Mouse (Mus musculus) stomach, embryonic 16.5 days (tissue): ENCODE results near the gene Spata18. TPM values are rescaled to one million over a fixed set of nuclear protein-coding genes. Genes with fewer than 3 reads are reported as not detected.

Experiments used
- ATAC-seq: fragments of 200-750 bp; cut with Nextera tagmentation; 2 replicates; pipeline ENCODE4 v1.8.0; 2017; ENCODE audit warnings: moderate number of reproducible peaks, moderate TSS enrichment; ENCODE audit not compliant: insufficient read depth, low FRiP score
- H3K27ac ChIP-seq: fragments of 300-500 bp; sonication (generic); 2 replicates; pipeline ENCODE4 v1.5.1; 2014; ENCODE audit warnings: low read length
- H3K27me3 ChIP-seq: fragments of 300-500 bp; sonication (generic); 2 replicates; pipeline ENCODE4 v1.6.1; 2014; ENCODE audit warnings: low read length, control low read depth, mixed read lengths; ENCODE audit not compliant: control insufficient read depth, insufficient read depth
- H3K36me3 ChIP-seq: fragments of 300-500 bp; sonication (generic); 2 replicates; pipeline ENCODE4 v1.6.1; 2014; ENCODE audit warnings: low read length; ENCODE audit not compliant: control insufficient read depth, insufficient read depth
- H3K4me1 ChIP-seq: fragments of 300-500 bp; sonication (generic); 2 replicates; pipeline ENCODE4 v1.6.1; 2014; ENCODE audit warnings: low read length, control low read depth, mixed read lengths; ENCODE audit not compliant: control insufficient read depth, insufficient read depth
- H3K4me2 ChIP-seq: fragments of 300-500 bp; sonication (generic); 2 replicates; pipeline ENCODE4 v1.6.1; 2014; ENCODE audit warnings: low read depth, low read length, mixed read lengths
- H3K4me3 ChIP-seq: fragments of 300-500 bp; sonication (generic); replicated peaks from 2 replicates; pipeline ENCODE4 v1.5.1; 2014; ENCODE audit warnings: mild to moderate bottlenecking, low read length
- H3K9ac ChIP-seq: fragments of 300-500 bp; sonication (generic); 2 replicates; pipeline ENCODE4 v1.6.1; 2014; ENCODE audit warnings: low read length
- H3K9me3 ChIP-seq: fragments of 300-500 bp; sonication (generic); replicated peaks from 2 replicates; pipeline ENCODE4 v1.6.1; 2016; ENCODE audit warnings: low read length, control low read depth; ENCODE audit not compliant: control insufficient read depth
- WGBS: fragments of 180-500 bp; shearing (Covaris S2); extraction: QIAGEN DNeasy Blood & Tissue Kit; methylation state at CpG from one replicate; pipeline ENCODE4 v1.1.7; 2014; 5-methylcytosine and 5-hydroxymethylcytosine counted together
- polyA plus RNA-seq: library from polyadenylated mRNA; unstranded; fragments of >200 nt; fragmentation: Nextera tagmentation; extraction: Ambion mirVana; gene quantifications from 2 replicates; pipeline ENCODE4 v1.2.1, GENCODE M21; 2015

The Spata18 gene
- polyA plus RNA-seq, 1 experiment from 2014 or later, result 0.44 TPM

DNA sequence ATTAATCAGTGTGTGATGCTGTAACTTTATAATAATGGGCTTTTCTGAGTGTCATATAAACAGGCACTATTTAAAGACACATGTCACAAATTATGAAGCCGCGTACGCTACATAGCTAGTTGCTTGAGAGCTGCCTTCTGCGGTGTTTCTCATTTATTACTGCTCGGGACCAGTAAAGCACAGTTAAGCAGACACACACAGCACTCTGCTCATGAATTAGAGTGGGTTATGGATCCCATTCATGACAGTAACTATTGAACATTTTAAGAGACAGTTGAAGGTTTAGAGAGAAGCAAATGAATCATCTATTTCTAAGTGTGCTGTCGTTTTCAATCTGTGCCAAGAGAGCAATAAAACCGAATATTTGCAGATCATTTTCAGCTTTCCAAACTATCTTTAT, 24.3 kb upstream of the Spata18 start:
- Histone ChIP-seq H3K4me1 (no peaks in the 10 kb centered on the region), H3K9me3 (no peaks in the 10 kb centered on the region), H3K9ac (no peak overlapping the region), H3K4me2 (no peak overlapping the region), H3K36me3 (no peaks in the 10 kb centered on the region), H3K27ac (no peak overlapping the region), H3K27me3 (no peaks in the 10 kb centered on the region), H3K4me3 (no peak overlapping the region)
- ATAC-seq, result no peak
- 91% methylated on average over 7 of the region's 7 CpGs for WGBS

DNA sequence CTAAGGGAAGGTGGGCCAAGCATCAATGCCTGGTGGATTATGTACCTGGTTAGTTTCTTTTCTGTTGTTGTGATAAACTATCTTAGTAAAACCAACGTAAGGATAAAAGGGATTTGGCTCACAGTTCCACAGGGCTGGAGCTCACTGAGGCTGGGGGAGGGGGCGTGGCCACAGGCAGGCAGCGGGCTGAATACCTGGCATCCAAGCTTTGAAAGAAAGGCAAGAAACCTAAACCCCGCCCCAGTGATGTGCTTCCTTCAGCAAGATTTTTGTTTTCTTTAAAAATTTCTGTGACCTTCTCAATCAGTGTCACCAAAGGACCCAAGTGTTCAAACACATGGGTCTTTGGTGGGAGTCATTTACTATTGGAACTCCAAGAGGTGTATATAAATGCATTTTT, 23.6 kb upstream of the Spata18 start:
- no peak for ATAC-seq
- H3K9me3 ChIP-seq, result no peaks in the 10 kb centered on the region
- H3K36me3 ChIP-seq, result no peaks in the 10 kb centered on the region
- no peaks in the 10 kb centered on the region for H3K27me3 ChIP-seq
- H3K9ac ChIP-seq, result no peak overlapping the region
- no peak overlapping the region for H3K4me3 ChIP-seq
- no peaks in the 10 kb centered on the region for H3K4me1 ChIP-seq
- WGBS, result 60% methylated on average over 4 of the region's 4 CpGs
- H3K27ac ChIP-seq, result no peak overlapping the region
- H3K4me2 ChIP-seq, result no peak overlapping the region

DNA sequence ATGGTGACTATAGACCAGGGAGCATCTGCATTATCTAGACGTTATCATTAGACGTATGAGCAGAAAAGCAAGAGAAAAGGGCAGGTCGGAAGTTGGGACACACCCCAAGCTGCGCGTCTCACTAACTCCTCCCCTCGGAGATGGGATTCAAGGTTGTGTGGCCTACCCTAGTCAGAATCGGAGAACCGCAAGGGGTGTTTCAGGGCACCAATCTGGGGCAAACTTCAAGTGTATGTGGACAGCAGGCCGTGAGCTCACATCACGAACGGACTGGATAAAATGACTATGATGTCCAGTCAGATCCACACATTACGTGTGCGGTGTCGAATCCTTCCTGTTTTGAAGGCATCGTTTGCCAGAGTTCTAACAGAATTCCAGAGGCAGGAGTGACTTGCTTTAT, 23.2 kb upstream of the Spata18 start:
- 81% methylated on average over 15 of the region's 15 CpGs for WGBS
- no peaks in the 10 kb centered on the region for H3K36me3 ChIP-seq
- no peaks in the 10 kb centered on the region for H3K9me3 ChIP-seq
- H3K4me3 ChIP-seq, result no peak overlapping the region
- H3K27ac ChIP-seq, result no peak overlapping the region
- no peaks in the 10 kb centered on the region for H3K4me1 ChIP-seq
- H3K4me2 ChIP-seq, result no peak overlapping the region
- no peak overlapping the region for H3K9ac ChIP-seq
- no peak for ATAC-seq
- H3K27me3 ChIP-seq, result no peaks in the 10 kb centered on the region

DNA sequence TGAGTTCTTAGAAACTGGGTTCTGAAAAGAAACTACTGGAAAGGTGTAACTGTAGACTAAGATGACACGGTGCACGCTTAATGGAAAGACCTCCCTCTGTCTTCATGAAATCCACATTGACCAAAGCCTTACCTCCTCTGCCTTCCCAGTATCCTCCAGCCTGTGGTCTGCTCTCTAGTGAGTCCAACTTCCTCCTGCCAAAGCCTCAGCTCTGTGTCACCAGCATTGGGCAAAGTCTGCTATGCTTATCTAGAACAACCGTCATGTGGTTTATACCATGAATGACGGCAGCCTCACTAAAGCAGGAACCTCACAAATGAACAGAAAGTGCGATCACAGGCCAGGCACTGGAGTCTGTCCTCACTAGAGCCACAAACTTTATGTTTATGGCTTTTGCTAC, 21.0 kb upstream of the Spata18 start:
- peak; percentile 88 for ATAC-seq
- no peak overlapping the region for H3K27ac ChIP-seq

DNA sequence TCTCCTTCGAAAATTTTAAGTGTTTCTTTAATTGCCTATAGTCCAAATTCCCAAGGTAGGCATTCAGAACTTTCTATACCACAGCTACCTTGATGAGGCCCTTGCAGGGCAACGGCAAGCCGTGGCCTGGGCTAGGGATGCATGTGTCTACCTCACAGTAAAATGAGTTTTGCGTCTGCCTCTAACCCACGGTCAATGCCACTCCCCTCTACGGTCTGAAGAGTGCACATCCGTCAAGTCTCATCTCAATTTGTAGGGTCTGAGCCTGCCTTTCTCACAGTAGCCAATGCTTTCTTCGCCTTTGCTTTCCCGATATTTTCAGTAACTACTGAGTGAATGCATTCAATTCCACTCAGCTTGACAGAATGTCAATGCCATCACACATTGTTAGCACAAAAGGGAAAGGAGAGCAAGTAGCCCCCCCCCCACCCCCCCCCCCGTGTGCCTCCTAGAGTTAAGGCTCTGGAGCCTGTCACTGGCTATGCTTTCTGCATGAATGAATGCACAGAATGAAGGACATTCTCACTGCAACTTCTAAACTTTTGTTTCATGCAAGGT, 20.1 kb upstream of the Spata18 start:
- ATAC-seq, result no peak
- 79% methylated on average over 10 of the region's 10 CpGs for WGBS

More for the DNA sequence above, 21.0 kb upstream of the Spata18 start:
- no peak overlapping the region for H3K4me2 ChIP-seq
- peaks cover 14% of the 10 kb centered on the region for H3K36me3 ChIP-seq
- H3K4me1 ChIP-seq, result no peaks in the 10 kb centered on the region
- H3K4me3 ChIP-seq, result no peak overlapping the region
- H3K9ac ChIP-seq, result no peak overlapping the region
- H3K27me3 ChIP-seq, result no peaks in the 10 kb centered on the region
- peaks cover 6% of the 10 kb centered on the region; the same call in 1 of the 2 replicates for H3K9me3 ChIP-seq
- 63% methylated on average over 5 of the region's 5 CpGs for WGBS

DNA sequence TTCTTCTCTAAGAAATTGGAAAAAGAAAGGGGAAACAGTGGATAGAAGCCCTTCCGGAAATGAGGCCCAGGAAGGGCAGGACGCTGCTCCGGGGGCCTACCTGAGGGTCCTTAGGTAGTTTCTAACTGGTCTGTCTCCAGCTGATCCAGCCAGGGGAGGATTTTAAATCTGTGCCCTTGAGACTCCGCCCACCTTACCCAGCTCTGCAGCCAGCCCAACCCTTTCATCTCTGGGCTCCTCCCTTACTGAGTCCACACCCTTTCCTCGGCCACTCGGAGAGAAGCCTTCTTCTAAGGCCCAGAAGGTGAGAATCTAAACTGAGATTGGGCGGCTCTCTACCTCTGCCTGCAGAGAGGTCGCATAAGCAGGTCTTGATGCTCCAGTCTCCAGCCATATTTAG, 18.9 kb upstream of the Spata18 start, which contains the start of gene Lrrc66:
TSS of gene Lrrc66 (minus strand) at position 236 of the 400 bp plus-strand sequence.
- peaks cover 17% of the 10 kb centered on the region for H3K36me3 ChIP-seq
- 74% methylated on average over 8 of the region's 8 CpGs for WGBS
- H3K4me1 ChIP-seq, result no peaks in the 10 kb centered on the region
- no peak within 1 kb of the TSS for H3K27ac ChIP-seq
- H3K4me3 ChIP-seq, result no peak within 1 kb of the TSS
- no peak within 1 kb of the TSS for H3K4me2 ChIP-seq
- peaks cover 6% of the 10 kb centered on the region; the same call in 1 of the 2 replicates for H3K9me3 ChIP-seq
- H3K9ac ChIP-seq, result no peak within 1 kb of the TSS
- H3K27me3 ChIP-seq, result no peaks in the 10 kb centered on the region
- ATAC-seq, result no peak

More for the DNA sequence above, 20.1 kb upstream of the Spata18 start:
- Histone ChIP-seq H3K4me3 (no peak overlapping the region), H3K4me1 (no peaks in the 10 kb centered on the region), H3K36me3 (peaks cover 17% of the 10 kb centered on the region), H3K27me3 (no peaks in the 10 kb centered on the region), H3K4me2 (no peak overlapping the region), H3K27ac (no peak overlapping the region), H3K9ac (no peak overlapping the region), H3K9me3 (peaks cover 6% of the 10 kb centered on the region; the same call in 1 of the 2 replicates)

DNA sequence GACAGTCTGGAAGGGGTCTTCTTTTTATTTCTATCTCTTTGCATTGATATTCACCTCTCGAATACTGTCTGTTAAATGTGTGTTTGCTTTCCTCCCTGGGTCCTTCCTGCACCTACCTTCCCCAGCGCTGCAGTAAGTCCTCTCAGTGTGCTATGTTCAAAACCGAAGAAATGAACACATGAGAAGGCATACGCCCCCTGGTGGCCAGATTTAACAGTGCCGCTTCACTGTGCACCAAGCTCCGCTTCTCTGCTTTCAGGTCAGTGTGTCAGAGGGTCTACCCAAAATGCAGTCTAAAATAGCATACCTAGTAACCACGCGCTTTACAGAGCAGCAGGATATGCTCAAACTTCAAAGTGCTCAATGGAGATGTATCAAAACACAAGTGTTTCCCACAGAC, 18.0 kb upstream of the Spata18 start:
- H3K9ac ChIP-seq, result no peak overlapping the region
- H3K4me2 ChIP-seq, result no peak overlapping the region
- H3K27ac ChIP-seq, result no peak overlapping the region
- no peaks in the 10 kb centered on the region for H3K27me3 ChIP-seq
- WGBS, result 64% methylated on average over 8 of the region's 8 CpGs
- ATAC-seq, result no peak
- H3K4me3 ChIP-seq, result no peak overlapping the region
- H3K4me1 ChIP-seq, result no peaks in the 10 kb centered on the region
- H3K9me3 ChIP-seq, result peaks cover 6% of the 10 kb centered on the region; the same call in 1 of the 2 replicates
- H3K36me3 ChIP-seq, result peaks cover 17% of the 10 kb centered on the region

DNA sequence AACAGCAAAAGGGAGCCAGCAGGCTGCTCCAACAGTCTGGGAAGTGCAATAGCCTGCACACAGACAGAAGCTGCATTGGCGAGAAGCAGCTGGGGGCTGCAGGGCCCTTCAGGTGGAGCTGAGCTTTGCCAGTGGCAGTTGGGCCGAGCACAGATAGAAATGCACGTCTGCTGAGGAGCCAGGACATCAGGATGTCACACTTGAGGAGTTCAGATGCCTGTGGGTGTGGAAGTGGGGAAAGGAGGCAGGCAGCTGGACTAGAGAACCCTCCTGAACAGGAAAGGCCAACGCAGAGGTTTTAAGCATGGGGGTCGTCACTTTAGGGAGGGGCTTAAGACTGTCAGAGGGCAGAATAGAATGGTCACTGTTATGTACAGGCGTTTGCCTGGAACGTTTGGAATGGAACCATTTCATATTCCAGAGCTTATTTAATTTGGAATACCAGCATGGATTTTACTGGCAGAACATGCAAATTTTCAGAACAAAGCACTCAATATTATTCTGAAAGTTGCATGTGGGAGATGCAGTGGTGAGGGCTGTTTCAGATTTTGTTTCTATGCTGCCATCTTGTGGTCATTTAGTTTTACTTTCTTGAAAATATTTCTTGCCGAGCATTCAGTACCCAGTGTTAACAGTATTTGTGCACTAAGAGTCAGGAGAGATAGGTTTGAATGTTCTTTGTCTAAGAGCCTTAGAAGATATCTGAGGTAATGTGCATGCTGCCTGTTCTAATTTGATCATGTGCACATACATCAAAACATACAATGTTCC, 13.7 kb upstream of the Spata18 start:
- ATAC-seq, result peak; percentile 58; the same call in 1 of the 2 replicates
- Histone ChIP-seq H3K36me3 (peaks cover 17% of the 10 kb centered on the region), H3K9ac (no peak overlapping the region), H3K4me2 (no peak overlapping the region), H3K27ac (no peak overlapping the region), H3K9me3 (peaks cover 6% of the 10 kb centered on the region; the same call in 1 of the 2 replicates), H3K4me1 (no peaks in the 10 kb centered on the region), H3K27me3 (no peaks in the 10 kb centered on the region), H3K4me3 (no peak overlapping the region)
- 44% methylated on average over 8 of the region's 8 CpGs for WGBS

DNA sequence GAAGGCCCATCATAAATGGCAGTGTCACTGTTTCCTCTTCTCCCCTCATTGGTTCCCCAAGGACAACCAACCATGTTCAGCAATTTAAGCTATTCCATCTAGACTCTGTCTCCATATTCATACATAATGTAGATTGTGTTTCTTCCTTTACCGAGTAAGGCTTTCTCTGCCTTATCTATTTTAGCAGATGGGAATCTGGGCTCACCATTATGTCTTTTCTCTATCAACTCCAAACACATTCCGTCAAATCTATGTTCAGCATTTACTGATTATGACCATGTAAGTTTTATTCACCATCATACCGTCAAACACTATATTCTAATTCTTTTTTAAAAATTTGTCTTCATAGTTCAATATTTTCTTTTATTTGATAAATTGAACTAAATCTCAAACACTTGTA, 10.1 kb upstream of the Spata18 start:
- H3K4me3 ChIP-seq, result no peak overlapping the region
- no peak overlapping the region for H3K9ac ChIP-seq
- no peak for ATAC-seq
- H3K4me2 ChIP-seq, result no peak overlapping the region
- no peaks in the 10 kb centered on the region for H3K27me3 ChIP-seq
- no peaks in the 10 kb centered on the region for H3K9me3 ChIP-seq
- WGBS, result 86% methylated on average over 3 of the region's 3 CpGs
- no peak overlapping the region for H3K27ac ChIP-seq
- no peaks in the 10 kb centered on the region for H3K4me1 ChIP-seq
- H3K36me3 ChIP-seq, result no peaks in the 10 kb centered on the region
